Comparison of ENCODE assay signal across 15 mouse cellular contexts in genomic region chr13:53468171-53468570, GRCm38 (mm10). TPM values are rescaled to one million over a fixed set of nuclear protein-coding genes. Genes with fewer than 3 reads are reported as not detected.
DNase-seq lines count a peak whose midpoint lies in the region; ATAC-seq and TF ChIP-seq lines count a peak whose summit lies in the region.
"Had no signal": no experiment of that assay in that cellular context is flagged by ENCODE, and none has a peak within 500 bp of the region (broad histone marks: within the 10 kb centered on the region; RNA-seq: fewer than 3 reads in every experiment).

No protein-coding gene starts in this region.

- H3K36me3 ChIP-seq in midbrain, embryonic 11.5 days (ENCODE audit: control insufficient read depth, insufficient read depth, low read length) = no peaks in the 10 kb centered on the region
- H3K36me3 ChIP-seq in midbrain, postnatal 0 days (ENCODE audit: insufficient read depth, low read length) = no peaks in the 10 kb centered on the region
- no peaks in the 10 kb centered on the region for H3K36me3 ChIP-seq in embryonic facial prominence, embryonic 13.5 days
- no peaks in the 10 kb centered on the region for H3K36me3 ChIP-seq in hindbrain, embryonic 16.5 days (ENCODE audit: control insufficient read depth, insufficient read depth, low read length)
- no peaks in the 10 kb centered on the region for H3K36me3 ChIP-seq in neural tube, embryonic 13.5 days

- H3K27me3 ChIP-seq in midbrain, embryonic 11.5 days (ENCODE audit: control insufficient read depth, insufficient read depth, low read length) = peaks cover 94% of the 10 kb centered on the region
- H3K27me3 ChIP-seq in midbrain, postnatal 0 days (ENCODE audit: insufficient read depth, low read length) = peaks cover 75% of the 10 kb centered on the region
- peaks cover 71% of the 10 kb centered on the region for H3K27me3 ChIP-seq in embryonic facial prominence, embryonic 13.5 days
- peaks cover 44% of the 10 kb centered on the region for H3K27me3 ChIP-seq in hindbrain, embryonic 16.5 days (replicated peaks; ENCODE audit: control insufficient read depth, insufficient read depth, low read length)
- H3K27me3 ChIP-seq in neural tube, embryonic 13.5 days = peaks cover 97% of the 10 kb centered on the region

- no peak overlapping the region for H3K4me3 ChIP-seq in midbrain, embryonic 11.5 days (ENCODE audit: low read depth, low read length)
- H3K4me3 ChIP-seq in midbrain, postnatal 0 days (ENCODE audit: low read depth, low read length) = no peak overlapping the region
- H3K4me3 ChIP-seq in embryonic facial prominence, embryonic 13.5 days = peak overlapping the region; percentile 33
- no peak overlapping the region; the same call in 1 of the 2 replicates for H3K4me3 ChIP-seq in hindbrain, embryonic 16.5 days (ENCODE audit: low read length)
- no peak overlapping the region for H3K4me3 ChIP-seq in neural tube, embryonic 13.5 days
- H3K4me3 ChIP-seq: myocyte had no signal

- WGBS in midbrain, embryonic 11.5 days = 11% methylated on average over 14 of the region's 14 CpGs
- 33% methylated on average over 14 of the region's 14 CpGs for WGBS in midbrain, postnatal 0 days
- WGBS in embryonic facial prominence, embryonic 13.5 days = 31% methylated on average over 14 of the region's 14 CpGs
- 21% methylated on average over 14 of the region's 14 CpGs for WGBS in hindbrain, embryonic 16.5 days
- WGBS in neural tube, embryonic 13.5 days = 22% methylated on average over 14 of the region's 14 CpGs

- peaks cover 33% of the 10 kb centered on the region for H3K4me1 ChIP-seq in midbrain, embryonic 11.5 days (ENCODE audit: control insufficient read depth, insufficient read depth, low read length)
- H3K4me1 ChIP-seq in midbrain, postnatal 0 days (ENCODE audit: insufficient read depth, low read length) = no peaks in the 10 kb centered on the region
- H3K4me1 ChIP-seq in embryonic facial prominence, embryonic 13.5 days = peaks cover 55% of the 10 kb centered on the region
- peaks cover 10% of the 10 kb centered on the region for H3K4me1 ChIP-seq in hindbrain, embryonic 16.5 days (ENCODE audit: control insufficient read depth, insufficient read depth, low read depth, low read length)
- peaks cover 63% of the 10 kb centered on the region for H3K4me1 ChIP-seq in neural tube, embryonic 13.5 days (replicated peaks)

- no peak overlapping the region for H3K27ac ChIP-seq in midbrain, embryonic 11.5 days (ENCODE audit: low read depth, low read length)
- H3K27ac ChIP-seq in midbrain, postnatal 0 days (ENCODE audit: low read depth, low read length) = no peak overlapping the region
- H3K27ac ChIP-seq in embryonic facial prominence, embryonic 13.5 days = peak overlapping the region; percentile 60; the same call in 1 of the 2 replicates
- H3K27ac ChIP-seq in hindbrain, embryonic 16.5 days (ENCODE audit: low read depth, low read length) = no peak overlapping the region
- H3K27ac ChIP-seq in neural tube, embryonic 13.5 days (replicated peaks) = no peak overlapping the region

- H3K4me2 ChIP-seq in midbrain, embryonic 11.5 days = no peak overlapping the region
- no peak overlapping the region for H3K4me2 ChIP-seq in midbrain, postnatal 0 days (ENCODE audit: low read depth, low read length, poor library complexity, severe bottlenecking)
- peak overlapping the region; percentile 86 for H3K4me2 ChIP-seq in embryonic facial prominence, embryonic 13.5 days
- peak overlapping the region; percentile 16; the same call in 1 of the 2 replicates for H3K4me2 ChIP-seq in hindbrain, embryonic 16.5 days (ENCODE audit: low read length)
- peak overlapping the region; percentile 33 for H3K4me2 ChIP-seq in neural tube, embryonic 13.5 days

- H3K9me3 ChIP-seq in midbrain, embryonic 11.5 days (ENCODE audit: control insufficient read depth, low read length) = no peaks in the 10 kb centered on the region
- no peaks in the 10 kb centered on the region for H3K9me3 ChIP-seq in midbrain, postnatal 0 days (ENCODE audit: low read length)
- no peaks in the 10 kb centered on the region for H3K9me3 ChIP-seq in embryonic facial prominence, embryonic 13.5 days
- no peaks in the 10 kb centered on the region for H3K9me3 ChIP-seq in hindbrain, embryonic 16.5 days (ENCODE audit: control insufficient read depth, low read length)
- H3K9me3 ChIP-seq in neural tube, embryonic 13.5 days = no peaks in the 10 kb centered on the region

- TF ChIP-seq CTCF in midbrain, postnatal 0 days (IDR thresholded peaks at IDR 0.05) = no peak

- DNase-seq in midbrain, embryonic 11.5 days (ENCODE audit: low spot score, missing footprints) = peak; percentile 94
- DNase-seq in midbrain, postnatal 0 days (ENCODE audit: low spot score) = no peak
- no peak for DNase-seq in frontal cortex, adult 2 months (ENCODE audit: extremely low spot score in 1 of 2, low spot score in 1 of 2)
- DNase-seq in adrenal gland, adult 18-20 months (ENCODE audit: low spot score in 2 of 2) = no peak
- DNase-seq: adrenal gland, adult 2 months; cerebellum, postnatal 14 days; gastrocnemius, postnatal 25 days; kidney, adult 18-20 months; lung, postnatal 4 days had no signal

- H3K9ac ChIP-seq in midbrain, embryonic 11.5 days (ENCODE audit: low read length) = no peak overlapping the region
- H3K9ac ChIP-seq in midbrain, postnatal 0 days (replicated peaks; ENCODE audit: low read length, poor library complexity, severe bottlenecking) = no peak overlapping the region
- peak overlapping the region; percentile 52 for H3K9ac ChIP-seq in embryonic facial prominence, embryonic 13.5 days
- H3K9ac ChIP-seq in hindbrain, embryonic 16.5 days (ENCODE audit: low read depth, low read length) = no peak overlapping the region
- no peak overlapping the region for H3K9ac ChIP-seq in neural tube, embryonic 13.5 days

- ATAC-seq in midbrain, embryonic 11.5 days (ENCODE audit: low FRiP score) = no peak
- ATAC-seq in midbrain, postnatal 0 days (ENCODE audit: low FRiP score) = no peak
- no peak for ATAC-seq in embryonic facial prominence, embryonic 13.5 days (ENCODE audit: insufficient number of reproducible peaks, insufficient read depth, low FRiP score, low TSS enrichment, low read depth)
- ATAC-seq in hindbrain, embryonic 16.5 days = no peak
- no peak for ATAC-seq in neural tube, embryonic 13.5 days (ENCODE audit: low read depth)
- ATAC-seq: Patski had no signal

RNA-seq across cellular contexts. Expression of gene Msx2, which starts 4.7 kb away (rescaled TPM):
- 23.0 and 25.0 TPM in 2 replicates for polyA plus RNA-seq in midbrain, embryonic 11.5 days (2014; fragmentation: Nextera tagmentation; extraction: Ambion mirVana)
- 0.71 and 2.2 TPM in 2 replicates for total RNA-seq in midbrain, postnatal 0 days (2014; rRNA removed)
- 0.23 and 0.39 TPM in 2 replicates for polyA plus RNA-seq in midbrain, postnatal 0 days (2015; fragmentation: Nextera tagmentation; extraction: Ambion mirVana)
- polyA plus RNA-seq in embryonic facial prominence, embryonic 13.5 days (2015; fragmentation: Nextera tagmentation; extraction: Ambion mirVana) = 31.7 and 41.1 TPM in 2 replicates
- polyA plus RNA-seq in hindbrain, embryonic 16.5 days (2015; fragmentation: Nextera tagmentation; extraction: Ambion mirVana) = 2.4 and 2.8 TPM in 2 replicates
- 1.7 and 3.2 TPM in 2 replicates for polyA plus RNA-seq in neural tube, embryonic 13.5 days (2015; fragmentation: Nextera tagmentation; extraction: Ambion mirVana)
- 0.40 and 0.66 TPM in 2 replicates for polyA plus RNA-seq in frontal cortex, adult 2 months (2012; rRNA removed)
- under 1 TPM; 0.27 to 0.58 TPM for total RNA-seq in adrenal gland, adult 18-20 months (2021)
- polyA plus RNA-seq: liver, embryonic 16.5 days; Patski had no signal

Comparison
In these comparisons a context has a peak if more than half of its experiments do, and no peak if none do; other contexts are left out.
1. H3K4me2 ChIP-seq: peak in embryonic facial prominence, embryonic 13.5 days (single experiment), hindbrain, embryonic 16.5 days (single experiment) and neural tube, embryonic 13.5 days (single experiment); none in midbrain, embryonic 11.5 days (single experiment) and midbrain, postnatal 0 days (single experiment).